Mouse (Mus musculus): Measurements from ENCODE around the gene Vasn.
A peak's percentile ranks its signal among the peaks of the same experiment; 100 is the strongest.

The Vasn gene

GRCm38 (mm10) chr16:4642190-4642589, 2.4 kb downstream of the Vasn start:
- DNase-seq (ENCODE audit: low spot score in 2 of 2), result peak; percentile 50 to 68

GRCm38 (mm10) chr16:4642937-4643336, 3.2 kb downstream of the Vasn start:
- no peak for DNase-seq (ENCODE audit: low spot score in 2 of 2)

- DNase-seq (ENCODE audit: low spot score in 2 of 2), result peak; percentile 60 to 82
These were observed 4.1 kb downstream of the Vasn start for GRCm38 (mm10) chr16:4643670-4644419.

GRCm38 (mm10) chr16:4645867-4646266, 6.1 kb downstream of the Vasn start:
- DNase-seq (ENCODE audit: low spot score in 2 of 2), result no peak

GRCm38 (mm10) chr16:4646831-4647230, 7.1 kb downstream of the Vasn start:
- DNase-seq (ENCODE audit: low spot score in 2 of 2), result no peak

- DNase-seq (ENCODE audit: low spot score in 2 of 2), result no peak
These were observed 8.0 kb downstream of the Vasn start for GRCm38 (mm10) chr16:4647651-4648141.

- DNase-seq (ENCODE audit: low spot score in 2 of 2), result no peak
These were observed 8.8 kb downstream of the Vasn start for GRCm38 (mm10) chr16:4648416-4649023.

GRCm38 (mm10) chr16:4649211-4649610, 9.5 kb downstream of the Vasn start:
- no peak for DNase-seq (ENCODE audit: low spot score in 2 of 2)

GRCm38 (mm10) chr16:4649692-4650091, 10.0 kb downstream of the Vasn start:
- no peak for DNase-seq (ENCODE audit: low spot score in 2 of 2)

- DNase-seq (ENCODE audit: low spot score in 2 of 2), result no peak
These were observed 10.4 kb downstream of the Vasn start for GRCm38 (mm10) chr16:4650161-4650560.

- no peak for DNase-seq (ENCODE audit: low spot score in 2 of 2)
These were observed 11.3 kb downstream of the Vasn start for GRCm38 (mm10) chr16:4651081-4651480.

GRCm38 (mm10) chr16:4651624-4652023, 11.9 kb downstream of the Vasn start:
- no peak for DNase-seq (ENCODE audit: low spot score in 2 of 2)

GRCm38 (mm10) chr16:4652707-4653416, 13.1 kb downstream of the Vasn start:
- no peak for DNase-seq (ENCODE audit: low spot score in 2 of 2)

GRCm38 (mm10) chr16:4654706-4655105, 15.0 kb downstream of the Vasn start:
- no peak for DNase-seq (ENCODE audit: low spot score in 2 of 2)

GRCm38 (mm10) chr16:4655251-4655734, 15.6 kb downstream of the Vasn start:
- DNase-seq (ENCODE audit: low spot score in 2 of 2), result no peak

GRCm38 (mm10) chr16:4655764-4656570, 16.2 kb downstream of the Vasn start:
- DNase-seq (ENCODE audit: low spot score in 2 of 2), result no peak

- no peak for DNase-seq (ENCODE audit: low spot score in 2 of 2)
These were observed 16.9 kb downstream of the Vasn start for GRCm38 (mm10) chr16:4656571-4657081.

- no peak for DNase-seq (ENCODE audit: low spot score in 2 of 2)
These were observed 19.1 kb downstream of the Vasn start for GRCm38 (mm10) chr16:4658781-4659245.

GRCm38 (mm10) chr16:4659326-4659725, 19.6 kb downstream of the Vasn start:
- DNase-seq (ENCODE audit: low spot score in 2 of 2), result no peak

GRCm38 (mm10) chr16:4661605-4662004, 21.9 kb downstream of the Vasn start:
- no peak for DNase-seq (ENCODE audit: low spot score in 2 of 2)

- DNase-seq (ENCODE audit: low spot score in 2 of 2), result no peak
These were observed 24.1 kb downstream of the Vasn start for GRCm38 (mm10) chr16:4663806-4664205.
